ENCODE assay signal across 8 mouse cellular contexts in the genomic region with DNA sequence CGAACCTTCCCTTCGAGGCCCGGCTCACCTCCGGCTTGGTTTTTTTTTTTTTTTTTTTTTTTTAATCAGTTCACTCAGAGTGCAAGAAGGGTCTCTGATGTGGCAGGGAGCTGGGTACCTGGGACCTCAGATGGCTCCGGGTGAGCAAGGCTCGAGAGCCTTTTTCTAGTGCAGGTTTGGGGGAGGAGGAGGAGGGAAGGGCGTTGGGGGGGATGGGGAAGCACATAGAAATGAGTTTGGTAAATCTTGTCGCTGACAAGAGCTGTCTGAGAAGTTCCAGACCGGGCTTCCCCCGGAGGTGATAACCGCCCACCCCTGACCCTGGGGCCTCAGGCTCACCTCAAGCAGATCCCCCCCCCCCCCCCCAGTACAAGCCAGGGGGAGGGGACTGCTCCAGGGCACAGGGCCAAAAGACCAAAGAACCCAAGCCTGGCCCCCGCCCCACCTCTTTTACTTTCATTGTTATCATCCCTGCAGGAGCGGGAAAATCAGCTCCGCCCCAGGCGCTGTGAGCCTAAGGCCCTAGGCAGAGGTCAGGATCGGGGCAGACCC. TPM values are rescaled to one million over a fixed set of nuclear protein-coding genes. Genes with fewer than 3 reads are reported as not detected.
A peak's percentile ranks its signal among the peaks of the same experiment; 100 is the strongest.
DNase-seq lines count a peak whose midpoint lies in the region; ATAC-seq and TF ChIP-seq lines count a peak whose summit lies in the region.

A gene (minus strand): TSS at position 138 of the 552 bp plus-strand sequence.

- no peak for TF ChIP-seq EP300 in liver, postnatal 0 days (IDR thresholded peaks at IDR 0.05; ENCODE audit: low read depth)

- WGBS in kidney, postnatal 0 days, result 7% methylated on average over 16 of the region's 16 CpGs
- WGBS in embryonic facial prominence, embryonic 11.5 days, result under 1% methylated on average over 16 of the region's 16 CpGs
- 10% methylated on average over 16 of the region's 16 CpGs for WGBS in liver, postnatal 0 days (ENCODE audit: insufficient replicate concordance)

- peak within 1 kb of the TSS; percentile 70 for H3K4me2 ChIP-seq in kidney, postnatal 0 days (ENCODE audit: low read length)
- peak within 1 kb of the TSS; percentile 86 for H3K4me2 ChIP-seq in embryonic facial prominence, embryonic 11.5 days (ENCODE audit: low read depth, low read length)
- H3K4me2 ChIP-seq in liver, postnatal 0 days (ENCODE audit: low read depth, low read length), result peak within 1 kb of the TSS; percentile 65

- peaks cover 30% of the 10 kb centered on the region for H3K36me3 ChIP-seq in kidney, postnatal 0 days (ENCODE audit: insufficient read depth, low read length)
- H3K36me3 ChIP-seq in embryonic facial prominence, embryonic 11.5 days (replicated peaks; ENCODE audit: control insufficient read depth, insufficient read depth, low read depth, low read length), result no peaks in the 10 kb centered on the region; the same call in 1 of the 2 replicates
- H3K36me3 ChIP-seq in liver, postnatal 0 days (replicated peaks; ENCODE audit: insufficient read depth, low read length), result peaks cover 38% of the 10 kb centered on the region

- H3K9me3 ChIP-seq in kidney, postnatal 0 days (replicated peaks; ENCODE audit: low read length), result no peaks in the 10 kb centered on the region
- no peaks in the 10 kb centered on the region for H3K9me3 ChIP-seq in embryonic facial prominence, embryonic 11.5 days (replicated peaks; ENCODE audit: control insufficient read depth, low read length)
- H3K9me3 ChIP-seq in liver, postnatal 0 days (ENCODE audit: low read length), result no peaks in the 10 kb centered on the region

- H3K27ac ChIP-seq in kidney, postnatal 0 days, result peak within 1 kb of the TSS; percentile 87
- peak within 1 kb of the TSS; percentile 98 for H3K27ac ChIP-seq in embryonic facial prominence, embryonic 11.5 days (replicated peaks; ENCODE audit: low read depth, low read length)
- no peak within 1 kb of the TSS for H3K27ac ChIP-seq in liver, postnatal 0 days (ENCODE audit: low read depth)

- ATAC-seq in kidney, postnatal 0 days (replicated peaks; ENCODE audit: low FRiP score, low read depth), result no peak
- ATAC-seq in embryonic facial prominence, embryonic 11.5 days (replicated peaks; ENCODE audit: insufficient number of reproducible peaks, low FRiP score, low TSS enrichment, low read depth), result no peak
- ATAC-seq in liver, postnatal 0 days, result no peak

- peaks cover 18% of the 10 kb centered on the region; the same call in 1 of the 2 replicates for H3K4me1 ChIP-seq in kidney, postnatal 0 days (replicated peaks; ENCODE audit: insufficient read depth, low read length)
- peaks cover 17% of the 10 kb centered on the region for H3K4me1 ChIP-seq in embryonic facial prominence, embryonic 11.5 days (ENCODE audit: control insufficient read depth, insufficient read depth, low read length)
- peaks cover 22% of the 10 kb centered on the region for H3K4me1 ChIP-seq in liver, postnatal 0 days (ENCODE audit: insufficient read depth)

- no peak for TF ChIP-seq CTCF in kidney, postnatal 0 days (IDR thresholded peaks at IDR 0.05; ENCODE audit: low read depth)
- no peak for TF ChIP-seq CTCF in liver, postnatal 0 days (IDR thresholded peaks at IDR 0.05; ENCODE audit: low read depth)

- peak within 1 kb of the TSS; percentile 79 for H3K9ac ChIP-seq in kidney, postnatal 0 days (ENCODE audit: low read depth, low read length)
- H3K9ac ChIP-seq in embryonic facial prominence, embryonic 11.5 days (replicated peaks; ENCODE audit: low read length), result peak within 1 kb of the TSS; percentile 99
- H3K9ac ChIP-seq in liver, postnatal 0 days (replicated peaks), result peak within 1 kb of the TSS; percentile 12

- DNase-seq in kidney, postnatal 0 days (ENCODE audit: low spot score), result no peak
- DNase-seq in kidney, adult 11 months, result no peak
- peak; percentile 95 for DNase-seq in ZHBTc4 (ENCODE audit: low read depth, low spot score)
- DNase-seq in embryonic facial prominence, embryonic 11.5 days (ENCODE audit: low spot score), result peak; percentile 75
- DNase-seq in induced T-regulatory cell, adult 2 months (ENCODE audit: low read depth), result peak; percentile 64
- DNase-seq in liver, postnatal 0 days, result no peak
- DNase-seq in spleen, postnatal 36 days (ENCODE audit: low spot score in 2 of 2), result no peak
- no peak for DNase-seq in spleen, adult 18-20 months

- no peaks in the 10 kb centered on the region for H3K27me3 ChIP-seq in kidney, postnatal 0 days (ENCODE audit: insufficient read depth, low read length)
- H3K27me3 ChIP-seq in embryonic facial prominence, embryonic 11.5 days (ENCODE audit: control insufficient read depth, insufficient read depth, low read length), result no peaks in the 10 kb centered on the region
- peaks cover 23% of the 10 kb centered on the region for H3K27me3 ChIP-seq in liver, postnatal 0 days (ENCODE audit: insufficient read depth, low read length)

- peak within 1 kb of the TSS; percentile 55 for H3K4me3 ChIP-seq in kidney, postnatal 0 days (replicated peaks; ENCODE audit: low read depth, low read length)
- peak within 1 kb of the TSS; percentile 87 for H3K4me3 ChIP-seq in embryonic facial prominence, embryonic 11.5 days (ENCODE audit: low read depth, low read length)
- H3K4me3 ChIP-seq in liver, postnatal 0 days (ENCODE audit: low read depth, low read length), result peak within 1 kb of the TSS; percentile 30

RNA-seq across cellular contexts. Expression of the gene that starts here (rescaled TPM):
- polyA plus RNA-seq in kidney, postnatal 0 days (2015; fragmentation: Nextera tagmentation; extraction: Ambion mirVana), result 639 and 693 TPM in 2 replicates
- polyA plus RNA-seq in embryonic facial prominence, embryonic 11.5 days (2014; fragmentation: Nextera tagmentation; extraction: Ambion mirVana), result 1,845 and 1,892 TPM in 2 replicates
- 5.0 and 6.8 TPM in 2 replicates for polyA plus RNA-seq in liver, postnatal 0 days (2015; fragmentation: Nextera tagmentation; extraction: Ambion mirVana)

Comparison
In these comparisons a context has a peak if more than half of its experiments do, and no peak if none do; other contexts are left out.
1. RNA of the gene that starts here (polyA plus RNA-seq): 1,845 to 1,892 TPM in embryonic facial prominence, embryonic 11.5 days and 639 to 693 TPM in kidney, postnatal 0 days; 5.0 to 6.8 TPM in liver, postnatal 0 days; every median in the first group is over 10 times any median in the second.
2. DNase-seq: peak in ZHBTc4 (single experiment), embryonic facial prominence, embryonic 11.5 days (single experiment) and induced T-regulatory cell, adult 2 months (single experiment); none in kidney, postnatal 0 days (single experiment), kidney, adult 11 months (single experiment), liver, postnatal 0 days (single experiment), spleen, postnatal 36 days (0 of 2) and spleen, adult 18-20 months (0 of 2).
3. H3K4me3 ChIP-seq: peak in every context shown above with its lines; median percentile 87 in embryonic facial prominence, embryonic 11.5 days; 55 in kidney, postnatal 0 days; 30 in liver, postnatal 0 days.
4. H3K9ac ChIP-seq: peak in every context shown above with its lines; median percentile 99 in embryonic facial prominence, embryonic 11.5 days; 79 in kidney, postnatal 0 days; 12 in liver, postnatal 0 days.
5. Peak in every context shown above with its lines, with median percentiles within 50 percentile points of each other: H3K4me2 ChIP-seq.